Mouse (Mus musculus): ENCODE results near the gene Tbxa2r. TPM values are rescaled to one million over a fixed set of nuclear protein-coding genes. Genes with fewer than 3 reads are reported as not detected.

The Tbxa2r gene
- total and polyA plus RNA-seq, 2 experiments = 0.37 to 4.0 TPM

GRCm38 (mm10) chr10:81313581-81313980 lies 14.9 kb upstream of the Tbxa2r start:
- Histone ChIP-seq H3K27ac (replicated peaks; ENCODE audit: insufficient read depth, low read depth, low read length) (no peak overlapping the region), H3K4me1 (ENCODE audit: control insufficient read depth, insufficient read depth, low read length) (peaks cover 4% of the 10 kb centered on the region), H3K4me3 (ENCODE audit: insufficient read depth, low read depth, low read length) (no peak overlapping the region), H3K9ac (ENCODE audit: low read depth, low read length) (no peak overlapping the region), H3K27me3 (ENCODE audit: control insufficient read depth, insufficient read depth, low read length) (no peaks in the 10 kb centered on the region), H3K79me2 (ENCODE audit: control insufficient read depth, insufficient read depth, low read length) (no peaks in the 10 kb centered on the region), H3K36me3 (ENCODE audit: control insufficient read depth, insufficient read depth, low read length) (no peaks in the 10 kb centered on the region)
- TF ChIP-seq CTCF (IDR thresholded peaks at IDR 0.05; ENCODE audit: low read depth, low read length) (no peak), POLR2A (IDR thresholded peaks at IDR 0.05; ENCODE audit: extremely low read depth, insufficient read depth, low read length) (no peak)
- WGBS = 92% methylated on average over 13 of the region's 13 CpGs
- no peak for DNase-seq (ENCODE audit: extremely low read depth, low read depth, low spot score)

- WGBS = 72% methylated on average over 7 of the region's 7 CpGs
Measured at GRCm38 (mm10) chr10:81314201-81314600, 14.3 kb upstream of the Tbxa2r start.

GRCm38 (mm10) chr10:81315587-81315986 lies 12.9 kb upstream of the Tbxa2r start:
- Histone ChIP-seq H3K27ac (replicated peaks; ENCODE audit: insufficient read depth, low read depth, low read length) (no peak overlapping the region), H3K79me2 (ENCODE audit: control insufficient read depth, insufficient read depth, low read length) (no peaks in the 10 kb centered on the region), H3K9ac (ENCODE audit: low read depth, low read length) (no peak overlapping the region), H3K27me3 (ENCODE audit: control insufficient read depth, insufficient read depth, low read length) (no peaks in the 10 kb centered on the region), H3K4me1 (ENCODE audit: control insufficient read depth, insufficient read depth, low read length) (peaks cover 16% of the 10 kb centered on the region), H3K4me3 (ENCODE audit: insufficient read depth, low read depth, low read length) (no peak overlapping the region), H3K36me3 (ENCODE audit: control insufficient read depth, insufficient read depth, low read length) (no peaks in the 10 kb centered on the region)
- DNase-seq (ENCODE audit: extremely low read depth, low read depth, low spot score) = no peak
- 93% methylated on average over 16 of the region's 16 CpGs for WGBS
- TF ChIP-seq POLR2A (IDR thresholded peaks at IDR 0.05; ENCODE audit: extremely low read depth, insufficient read depth, low read length) (no peak), CTCF (IDR thresholded peaks at IDR 0.05; ENCODE audit: low read depth, low read length) (no peak)

More at GRCm38 (mm10) chr10:81314201-81314600, 14.3 kb upstream of the Tbxa2r start:
- DNase-seq (ENCODE audit: extremely low read depth, low read depth, low spot score) = no peak
- H3K27ac ChIP-seq (replicated peaks; ENCODE audit: insufficient read depth, low read depth, low read length) = no peak overlapping the region
- no peaks in the 10 kb centered on the region for H3K27me3 ChIP-seq (ENCODE audit: control insufficient read depth, insufficient read depth, low read length)
- no peak for TF ChIP-seq POLR2A (IDR thresholded peaks at IDR 0.05; ENCODE audit: extremely low read depth, insufficient read depth, low read length)
- H3K36me3 ChIP-seq (ENCODE audit: control insufficient read depth, insufficient read depth, low read length) = no peaks in the 10 kb centered on the region
- H3K79me2 ChIP-seq (ENCODE audit: control insufficient read depth, insufficient read depth, low read length) = no peaks in the 10 kb centered on the region
- peaks cover 11% of the 10 kb centered on the region for H3K4me1 ChIP-seq (ENCODE audit: control insufficient read depth, insufficient read depth, low read length)
- H3K4me3 ChIP-seq (ENCODE audit: insufficient read depth, low read depth, low read length) = no peak overlapping the region
- no peak overlapping the region for H3K9ac ChIP-seq (ENCODE audit: low read depth, low read length)

- Histone ChIP-seq H3K4me3 (ENCODE audit: insufficient read depth, low read depth, low read length) (no peak overlapping the region), H3K79me2 (ENCODE audit: control insufficient read depth, insufficient read depth, low read length) (peaks cover 4% of the 10 kb centered on the region; the same call in 1 of the 2 replicates), H3K27me3 (ENCODE audit: control insufficient read depth, insufficient read depth, low read length) (no peaks in the 10 kb centered on the region), H3K36me3 (ENCODE audit: control insufficient read depth, insufficient read depth, low read length) (no peaks in the 10 kb centered on the region), H3K4me1 (ENCODE audit: control insufficient read depth, insufficient read depth, low read length) (peaks cover 16% of the 10 kb centered on the region), H3K9ac (ENCODE audit: low read depth, low read length) (no peak overlapping the region), H3K27ac (replicated peaks; ENCODE audit: insufficient read depth, low read depth, low read length) (no peak overlapping the region)
- peak; percentile 53 for TF ChIP-seq CTCF (IDR thresholded peaks at IDR 0.05; ENCODE audit: low read depth, low read length)
- TF ChIP-seq POLR2A (IDR thresholded peaks at IDR 0.05; ENCODE audit: extremely low read depth, insufficient read depth, low read length) = no peak
- no peak for DNase-seq (ENCODE audit: extremely low read depth, low read depth, low spot score)
- WGBS = 82% methylated on average over 16 of the region's 16 CpGs
Measured at GRCm38 (mm10) chr10:81316338-81317060, 12.0 kb upstream of the Tbxa2r start.

- Histone ChIP-seq H3K79me2 (ENCODE audit: control insufficient read depth, insufficient read depth, low read length) (peaks cover 4% of the 10 kb centered on the region; the same call in 1 of the 2 replicates), H3K4me3 (ENCODE audit: insufficient read depth, low read depth, low read length) (no peak overlapping the region), H3K9ac (ENCODE audit: low read depth, low read length) (no peak overlapping the region), H3K27me3 (ENCODE audit: control insufficient read depth, insufficient read depth, low read length) (no peaks in the 10 kb centered on the region), H3K27ac (replicated peaks; ENCODE audit: insufficient read depth, low read depth, low read length) (no peak overlapping the region), H3K4me1 (ENCODE audit: control insufficient read depth, insufficient read depth, low read length) (peaks cover 18% of the 10 kb centered on the region), H3K36me3 (ENCODE audit: control insufficient read depth, insufficient read depth, low read length) (no peaks in the 10 kb centered on the region)
- no peak for DNase-seq (ENCODE audit: extremely low read depth, low read depth, low spot score)
- 72% methylated on average over 20 of the region's 20 CpGs for WGBS
- TF ChIP-seq POLR2A (IDR thresholded peaks at IDR 0.05; ENCODE audit: extremely low read depth, insufficient read depth, low read length) (no peak), CTCF (IDR thresholded peaks at IDR 0.05; ENCODE audit: low read depth, low read length) (no peak)
Measured at GRCm38 (mm10) chr10:81317273-81317672, 11.3 kb upstream of the Tbxa2r start.
